Mouse (Mus musculus): ENCODE data around the gene Nipsnap1. TPM values are rescaled to one million over a fixed set of nuclear protein-coding genes. Genes with fewer than 3 reads are reported as not detected.

Gene Nipsnap1
- polyA plus RNA-seq, 1 experiment from 2014 or later: 70.8 TPM

DNA sequence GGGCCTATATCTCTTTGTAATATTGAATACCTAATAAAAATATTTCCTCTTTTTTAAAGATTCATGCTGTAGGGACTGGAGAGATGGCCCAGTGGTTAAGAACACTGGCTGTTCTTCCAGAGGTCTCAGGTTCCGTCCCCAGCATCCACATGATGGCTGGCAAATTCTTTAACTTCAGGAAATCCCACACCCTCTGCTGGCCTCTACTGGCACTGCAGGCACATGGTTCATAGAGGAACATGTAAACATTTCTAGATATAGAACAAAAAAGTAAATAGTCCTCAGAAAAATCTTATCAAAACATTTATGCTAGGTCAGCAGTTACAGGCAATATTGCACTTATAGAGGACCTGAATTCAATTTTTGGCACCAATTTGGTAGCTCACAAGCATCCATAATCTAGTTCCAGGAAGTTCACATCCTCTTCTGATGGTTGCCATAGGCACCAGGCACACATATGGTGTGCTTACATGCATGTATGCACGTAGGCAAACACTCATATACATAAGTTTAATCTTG is 11.7 kb downstream of the Nipsnap1 start:
- DNase-seq (ENCODE audit: low spot score): peak; percentile 35
- Histone ChIP-seq H3K27me3 (ENCODE audit: low read depth, poor library complexity, severe bottlenecking) (no peaks in the 10 kb centered on the region), H3K36me3 (peaks cover 73% of the 10 kb centered on the region), H3K4me3 (no peak overlapping the region), H3K4me1 (0 out of 2 replicates have a peak, but pooled peaks cover 3% of the 10 kb centered on the region), H3K9me3 (replicated peaks) (no peaks in the 10 kb centered on the region), H3K27ac (replicated peaks) (no peak overlapping the region)
- 75% methylated on average over 2 of the region's 2 CpGs for WGBS

DNA sequence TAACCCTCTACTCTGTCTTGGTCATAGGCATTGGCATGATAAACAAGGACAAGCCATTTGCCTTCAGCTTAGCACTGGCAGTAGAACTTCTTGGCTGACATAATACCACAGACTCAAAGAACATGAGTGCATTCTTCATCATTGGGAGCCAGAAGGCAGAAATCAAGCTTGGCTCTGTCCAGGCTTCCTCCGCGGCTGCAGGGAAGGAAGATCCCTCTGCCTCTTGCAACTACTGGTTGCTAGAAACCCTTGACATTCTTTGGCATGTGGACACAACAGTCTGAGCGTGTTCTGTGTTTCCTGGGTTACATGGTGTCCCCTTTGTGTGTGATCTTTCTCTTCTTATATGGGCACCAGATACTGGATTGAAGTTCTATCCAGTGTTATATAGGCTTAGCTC is 13.2 kb downstream of the Nipsnap1 start:
- peaks cover 86% of the 10 kb centered on the region for H3K36me3 ChIP-seq
- 93% methylated on average over 3 of the region's 3 CpGs for WGBS

DNA sequence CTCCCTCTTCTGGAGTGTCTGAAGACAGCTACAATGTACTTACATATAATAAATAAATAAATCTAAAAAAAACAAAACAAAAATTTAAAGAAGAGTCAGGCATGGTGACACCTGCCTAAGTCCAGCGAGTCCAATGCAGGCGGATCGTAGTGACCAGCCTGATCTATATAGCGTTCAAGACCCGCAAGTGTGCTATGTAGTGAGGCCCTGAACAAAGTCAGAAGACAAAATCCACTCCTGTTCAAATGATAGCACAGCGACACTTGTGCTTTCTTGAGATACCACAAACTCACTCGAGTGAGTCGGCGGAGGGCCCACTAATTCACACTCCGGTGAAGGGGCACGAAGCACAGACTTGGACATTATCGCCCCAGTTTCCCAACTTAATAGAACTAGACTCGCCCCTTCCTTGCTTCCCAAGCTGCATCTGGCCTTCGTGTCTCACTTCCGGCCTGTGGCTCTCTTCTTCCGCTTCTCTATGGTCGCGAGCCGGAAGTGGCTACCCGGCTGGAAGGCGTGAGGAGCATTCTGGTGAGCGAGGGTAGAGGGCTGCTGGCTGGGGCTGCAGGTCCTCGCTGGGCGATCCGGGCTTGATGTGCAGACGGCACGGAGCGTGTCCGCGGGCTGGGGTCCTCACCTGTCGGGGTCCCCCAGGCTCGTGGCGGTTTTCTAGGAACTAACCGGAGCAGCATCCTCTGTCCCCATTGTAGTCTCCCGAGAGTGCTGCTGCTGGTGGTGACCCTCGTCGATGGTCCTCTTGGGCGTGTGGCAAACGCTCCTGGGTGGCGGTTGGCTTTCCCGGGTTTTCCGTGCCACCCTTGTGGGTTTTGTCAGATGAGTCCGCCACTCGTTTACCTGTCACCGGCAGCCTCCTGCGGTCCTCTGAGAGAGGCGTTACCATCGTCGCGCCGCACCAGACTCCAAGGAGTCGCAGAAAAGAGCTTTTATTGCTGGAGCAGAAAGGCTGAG is 21.4 kb downstream of the Nipsnap1 start, which contains the start of gene Thoc5:
Thoc5 (plus strand) TSS at position 473 of the 969 bp plus-strand sequence.
- H3K36me3 ChIP-seq: peaks cover 68% of the 10 kb centered on the region
- H3K9me3 ChIP-seq (replicated peaks): no peaks in the 10 kb centered on the region
- H3K27ac ChIP-seq (replicated peaks): peak within 1 kb of the TSS; percentile 91

More for the DNA sequence above, 13.2 kb downstream of the Nipsnap1 start:
- DNase-seq (ENCODE audit: low spot score): no peak
- Histone ChIP-seq H3K4me3 (no peak overlapping the region), H3K9me3 (replicated peaks) (no peaks in the 10 kb centered on the region), H3K27me3 (ENCODE audit: low read depth, poor library complexity, severe bottlenecking) (no peaks in the 10 kb centered on the region), H3K27ac (replicated peaks) (no peak overlapping the region), H3K4me1 (0 out of 2 replicates have a peak, but pooled peaks cover 3% of the 10 kb centered on the region)

DNA sequence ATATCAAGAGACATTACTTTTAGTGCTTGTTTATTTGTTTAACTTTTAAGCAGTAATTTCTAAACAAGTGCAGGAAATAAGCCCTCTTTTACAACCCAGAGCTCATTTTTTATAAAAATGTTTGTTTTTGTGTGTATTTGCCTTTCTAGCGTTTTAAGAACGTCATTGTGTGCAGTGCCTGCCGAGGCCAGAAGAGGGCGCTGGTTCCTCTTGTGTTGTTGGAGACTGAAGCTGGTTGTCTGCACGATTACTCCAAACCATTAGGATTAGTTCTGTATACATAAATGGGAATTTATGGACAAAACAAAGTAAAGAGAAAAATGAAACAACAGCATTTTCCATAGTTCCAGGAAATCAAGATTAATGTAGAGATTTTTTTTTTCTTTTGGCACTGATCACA is 26.7 kb downstream of the Nipsnap1 start:
- Histone ChIP-seq H3K4me3 (no peak overlapping the region), H3K4me1 (peaks cover 14% of the 10 kb centered on the region), H3K36me3 (peaks cover 79% of the 10 kb centered on the region), H3K27me3 (ENCODE audit: low read depth, poor library complexity, severe bottlenecking) (no peaks in the 10 kb centered on the region), H3K9me3 (replicated peaks) (no peaks in the 10 kb centered on the region), H3K27ac (replicated peaks) (no peak overlapping the region)
- DNase-seq (ENCODE audit: low spot score): peak; percentile 16
- 72% methylated on average over 5 of the region's 5 CpGs for WGBS

More for the DNA sequence above, 21.4 kb downstream of the Nipsnap1 start, which contains the start of gene Thoc5:
- no peaks in the 10 kb centered on the region for H3K27me3 ChIP-seq (ENCODE audit: low read depth, poor library complexity, severe bottlenecking)
- peaks cover 14% of the 10 kb centered on the region for H3K4me1 ChIP-seq
- peak within 1 kb of the TSS; percentile 93 for H3K4me3 ChIP-seq
- DNase-seq (ENCODE audit: low spot score): peak; percentile 88
- WGBS: 2% methylated on average over 52 of the region's 52 CpGs

DNA sequence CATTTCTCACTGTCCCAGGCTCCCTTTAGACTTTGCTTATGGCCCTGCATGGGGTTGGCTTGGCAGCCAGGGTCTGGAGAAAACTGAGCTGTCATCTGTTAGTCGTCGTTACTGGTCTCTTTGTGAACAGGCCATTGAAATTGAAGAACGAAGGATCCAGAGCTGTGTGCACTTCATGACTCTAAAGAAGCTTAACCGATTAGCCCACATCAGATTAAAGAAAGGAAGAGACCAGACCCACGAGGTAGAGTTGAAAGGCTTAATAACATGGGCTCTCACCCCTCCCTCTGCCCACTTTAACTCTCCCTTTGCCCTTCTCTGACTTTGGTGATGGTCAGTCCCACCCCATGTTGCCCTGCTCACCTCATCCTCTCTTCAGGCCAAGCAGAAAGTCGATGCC is 28.2 kb downstream of the Nipsnap1 start:
- H3K4me1 ChIP-seq: no peaks in the 10 kb centered on the region
- no peaks in the 10 kb centered on the region for H3K27me3 ChIP-seq (ENCODE audit: low read depth, poor library complexity, severe bottlenecking)
- no peaks in the 10 kb centered on the region for H3K9me3 ChIP-seq (replicated peaks)
- WGBS: 87% methylated on average over 6 of the region's 6 CpGs
- H3K4me3 ChIP-seq: no peak overlapping the region
- peaks cover 89% of the 10 kb centered on the region for H3K36me3 ChIP-seq
- no peak overlapping the region for H3K27ac ChIP-seq (replicated peaks)
- DNase-seq (ENCODE audit: low spot score): no peak

DNA sequence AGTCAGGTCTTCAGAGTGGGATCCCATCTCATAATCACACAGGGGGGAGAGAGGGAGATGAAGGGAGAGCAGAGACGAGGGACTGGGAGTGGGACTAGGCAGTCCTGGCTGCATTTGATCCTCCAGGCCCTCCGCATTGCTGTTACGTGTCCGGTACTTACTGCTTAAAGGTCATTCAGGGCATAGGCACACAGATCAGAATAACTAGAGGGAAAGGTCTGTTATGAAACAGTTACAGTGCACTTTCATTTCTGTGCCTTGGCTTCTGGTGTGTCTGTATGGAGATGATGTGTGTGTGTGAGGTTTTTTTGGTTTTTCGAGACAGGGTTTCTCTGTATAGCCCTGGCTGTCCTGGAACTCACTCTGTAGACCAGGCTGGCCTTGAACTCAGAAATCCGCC is 32.5 kb downstream of the Nipsnap1 start:
- no peak overlapping the region for H3K27ac ChIP-seq (replicated peaks)
- H3K27me3 ChIP-seq (ENCODE audit: low read depth, poor library complexity, severe bottlenecking): no peaks in the 10 kb centered on the region
- H3K9me3 ChIP-seq (replicated peaks): no peaks in the 10 kb centered on the region
- peaks cover 91% of the 10 kb centered on the region for H3K36me3 ChIP-seq
- no peaks in the 10 kb centered on the region for H3K4me1 ChIP-seq
- no peak for DNase-seq (ENCODE audit: low spot score)
- 98% methylated on average over 6 of the region's 6 CpGs for WGBS
- H3K4me3 ChIP-seq: no peak overlapping the region

DNA sequence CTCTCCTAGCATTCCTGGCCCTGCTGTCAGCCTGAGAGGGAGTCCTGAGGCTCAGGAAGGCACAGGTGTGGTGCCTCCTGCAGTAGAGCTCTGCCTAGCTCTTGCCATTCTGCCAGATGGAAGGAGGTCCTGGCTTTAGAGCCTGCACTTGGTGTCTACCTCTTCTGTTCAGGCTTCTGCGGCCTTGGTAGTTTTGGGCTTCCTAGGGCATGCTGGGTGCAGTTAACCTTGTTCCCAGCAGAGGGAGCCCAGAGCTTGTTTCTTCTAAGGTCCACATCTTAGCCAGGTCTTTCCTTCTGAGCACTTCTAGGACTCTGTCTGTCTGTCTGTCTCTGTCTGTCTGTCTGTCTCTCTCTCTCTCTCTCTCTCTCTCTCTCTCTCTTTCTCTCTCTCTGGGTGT is 42.3 kb downstream of the Nipsnap1 start:
- H3K36me3 ChIP-seq: peaks cover 98% of the 10 kb centered on the region
- no peak overlapping the region for H3K27ac ChIP-seq (replicated peaks)
- H3K4me1 ChIP-seq: no peaks in the 10 kb centered on the region
- no peaks in the 10 kb centered on the region for H3K27me3 ChIP-seq (ENCODE audit: low read depth, poor library complexity, severe bottlenecking)
- peak; percentile 56 for DNase-seq (ENCODE audit: low spot score)
- WGBS: 48% methylated on average over 1 of the region's 1 CpGs
- H3K9me3 ChIP-seq (replicated peaks): no peaks in the 10 kb centered on the region
- no peak overlapping the region for H3K4me3 ChIP-seq

DNA sequence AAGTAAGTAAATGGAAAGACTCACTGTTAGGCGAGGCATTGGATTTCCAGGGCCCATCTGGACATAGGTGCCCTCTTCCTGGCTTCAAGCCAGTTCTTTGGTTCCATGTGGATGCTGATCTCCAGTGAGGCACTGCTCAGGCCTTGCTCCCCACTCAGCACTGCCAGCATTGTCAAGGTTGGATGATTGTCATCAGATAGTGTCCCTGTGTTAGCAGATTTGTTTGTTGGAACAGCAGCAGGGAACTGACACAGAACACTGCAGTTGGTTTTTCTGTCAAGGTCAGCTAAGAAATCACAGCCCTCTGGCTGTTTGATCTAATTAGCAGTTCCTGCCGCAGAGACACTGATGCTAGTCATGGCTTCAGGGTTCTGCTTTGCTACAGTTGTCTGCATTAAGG is 47.5 kb downstream of the Nipsnap1 start:
- peaks cover 99% of the 10 kb centered on the region for H3K36me3 ChIP-seq
- no peak for DNase-seq (ENCODE audit: low spot score)
- WGBS: 90% methylated on average over 2 of the region's 2 CpGs
- no peaks in the 10 kb centered on the region for H3K9me3 ChIP-seq (replicated peaks)
- no peak overlapping the region for H3K27ac ChIP-seq (replicated peaks)
- no peaks in the 10 kb centered on the region for H3K27me3 ChIP-seq (ENCODE audit: low read depth, poor library complexity, severe bottlenecking)
- no peaks in the 10 kb centered on the region for H3K4me1 ChIP-seq
- no peak overlapping the region for H3K4me3 ChIP-seq

DNA sequence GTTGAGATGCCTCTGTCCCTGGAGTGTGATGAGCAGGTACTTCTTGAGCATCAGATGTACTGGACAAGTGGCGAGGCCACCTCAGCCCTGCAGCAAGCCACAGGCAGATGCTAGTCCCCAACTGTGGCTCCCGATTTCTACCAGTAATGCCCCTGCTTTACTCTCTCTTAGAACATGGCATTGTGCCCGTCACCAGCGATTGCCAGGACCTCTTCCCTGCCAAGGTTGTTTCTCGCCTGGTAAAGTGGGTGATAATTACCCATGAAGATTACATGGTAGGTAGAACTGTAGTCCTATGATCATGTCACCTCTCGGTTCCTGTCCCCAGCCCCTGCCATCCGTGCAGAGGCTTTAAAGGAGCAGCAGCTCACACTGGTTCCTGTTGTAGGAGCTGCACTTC is 48.0 kb downstream of the Nipsnap1 start:
- H3K4me1 ChIP-seq: no peaks in the 10 kb centered on the region
- no peak for DNase-seq (ENCODE audit: low spot score)
- H3K27ac ChIP-seq (replicated peaks): no peak overlapping the region
- WGBS: 91% methylated on average over 7 of the region's 7 CpGs
- H3K36me3 ChIP-seq: peaks cover 99% of the 10 kb centered on the region
- H3K27me3 ChIP-seq (ENCODE audit: low read depth, poor library complexity, severe bottlenecking): no peaks in the 10 kb centered on the region
- H3K9me3 ChIP-seq (replicated peaks): no peaks in the 10 kb centered on the region
- no peak overlapping the region for H3K4me3 ChIP-seq

DNA sequence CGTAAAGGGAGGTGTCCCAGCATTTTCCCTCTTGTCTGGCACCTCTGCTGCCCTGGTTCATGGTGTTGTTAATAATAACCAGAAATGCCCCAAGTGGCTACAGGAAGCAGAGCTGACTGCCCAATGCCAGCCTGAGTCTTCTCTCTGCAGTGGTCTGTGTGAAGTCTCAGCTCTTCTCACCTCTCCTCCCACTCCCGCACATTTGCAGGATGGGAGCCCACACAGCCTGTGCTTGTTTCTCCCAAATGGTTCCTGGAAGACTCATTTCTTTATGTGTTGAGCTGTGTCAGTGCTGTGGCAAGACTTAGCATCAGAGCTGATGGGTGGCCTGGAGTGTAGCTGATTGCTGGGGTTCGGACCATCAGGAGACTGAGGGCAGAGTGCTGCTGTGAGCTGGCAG is 53.5 kb downstream of the Nipsnap1 start:
- no peaks in the 10 kb centered on the region for H3K9me3 ChIP-seq (replicated peaks)
- no peak overlapping the region for H3K4me3 ChIP-seq
- no peak for DNase-seq (ENCODE audit: low spot score)
- H3K27me3 ChIP-seq (ENCODE audit: low read depth, poor library complexity, severe bottlenecking): no peaks in the 10 kb centered on the region
- WGBS: 94% methylated on average over 3 of the region's 3 CpGs
- H3K4me1 ChIP-seq: no peaks in the 10 kb centered on the region
- no peak overlapping the region for H3K27ac ChIP-seq (replicated peaks)
- H3K36me3 ChIP-seq: peaks cover 95% of the 10 kb centered on the region

DNA sequence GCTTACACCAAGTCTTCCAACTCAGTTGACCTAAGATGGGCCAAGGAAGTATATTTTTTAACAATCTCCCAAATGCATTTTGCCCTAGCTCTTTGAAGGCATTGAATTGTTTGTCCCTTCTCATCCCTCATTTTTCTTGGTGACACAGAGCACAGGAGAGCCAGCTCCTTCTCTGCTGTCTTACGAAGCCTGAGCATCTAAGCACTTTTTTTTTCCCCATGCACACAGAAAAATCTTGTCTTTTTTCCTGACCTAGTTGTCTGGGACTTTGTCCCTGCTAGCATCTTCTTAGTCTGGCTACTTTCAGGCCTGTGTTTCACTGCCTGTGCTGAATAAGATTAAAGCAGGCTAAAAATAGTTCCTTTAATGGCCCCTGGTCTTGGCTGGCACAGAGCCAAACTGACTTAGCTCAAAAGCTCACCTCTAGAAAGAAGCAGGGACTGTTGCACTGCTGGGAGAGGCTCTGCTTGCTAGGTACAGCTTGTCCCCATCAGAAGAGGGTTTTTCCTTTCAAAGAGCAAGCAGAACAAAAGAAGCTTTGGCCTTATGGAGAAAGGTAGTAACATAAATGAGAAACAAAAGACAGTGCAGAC is 57.4 kb downstream of the Nipsnap1 start:
- Histone ChIP-seq H3K4me3 (no peak overlapping the region), H3K27ac (replicated peaks) (no peak overlapping the region), H3K9me3 (replicated peaks) (no peaks in the 10 kb centered on the region), H3K27me3 (ENCODE audit: low read depth, poor library complexity, severe bottlenecking) (no peaks in the 10 kb centered on the region), H3K4me1 (no peaks in the 10 kb centered on the region), H3K36me3 (peaks cover 56% of the 10 kb centered on the region)
- 94% methylated on average over 1 of the region's 1 CpGs for WGBS
- DNase-seq (ENCODE audit: low spot score): no peak

DNA sequence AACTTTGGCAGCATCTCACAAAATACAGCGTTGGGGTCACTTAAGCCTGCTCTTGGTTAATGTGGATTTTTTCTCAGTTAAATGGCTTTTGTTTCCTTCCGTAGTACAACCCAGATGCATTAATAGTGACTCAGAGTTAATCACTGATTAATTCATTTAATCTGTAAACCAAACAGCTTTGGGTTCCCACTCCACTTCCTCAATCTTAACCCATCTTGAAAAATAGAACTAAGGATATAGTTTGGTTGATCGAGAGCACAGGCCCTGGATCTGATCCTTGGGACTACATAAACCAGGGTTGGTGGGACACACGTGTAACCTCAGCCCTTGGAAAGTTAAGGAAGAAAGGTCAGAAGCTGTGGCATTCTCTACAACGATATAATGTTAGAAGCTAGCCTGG is 62.5 kb downstream of the Nipsnap1 start:
- 80% methylated on average over 5 of the region's 5 CpGs for WGBS
- Histone ChIP-seq H3K36me3 (peaks cover 5% of the 10 kb centered on the region; the same call in 1 of the 2 replicates), H3K4me1 (no peaks in the 10 kb centered on the region), H3K27ac (replicated peaks) (no peak overlapping the region), H3K27me3 (ENCODE audit: low read depth, poor library complexity, severe bottlenecking) (no peaks in the 10 kb centered on the region), H3K9me3 (replicated peaks) (no peaks in the 10 kb centered on the region), H3K4me3 (no peak overlapping the region)
- no peak for DNase-seq (ENCODE audit: low spot score)

Data from midbrain, embryonic 10.5 days (tissue).